Mouse (Mus musculus) heart, embryonic 11.5 days (tissue): ENCODE results near the gene Parg. TPM values are rescaled to one million over a fixed set of nuclear protein-coding genes. Genes with fewer than 3 reads are reported as not detected.

Experiments
- ATAC-seq: fragments of 200-750 bp; cut with Nextera tagmentation; replicated peaks from 2 replicates; pipeline ENCODE4 v1.8.0; 2017; ENCODE audit warnings: moderate library complexity; ENCODE audit not compliant: insufficient number of reproducible peaks, low FRiP score, low TSS enrichment
- H3K27ac ChIP-seq: fragments of 300-500 bp; sonication (generic); 2 replicates; pipeline ENCODE4 v1.5.1; 2014; ENCODE audit warnings: mild to moderate bottlenecking, low read depth, low read length
- H3K27me3 ChIP-seq: fragments of 300-500 bp; sonication (generic); 2 replicates; pipeline ENCODE4 v1.6.1; 2014; ENCODE audit warnings: mild to moderate bottlenecking, low read length, mixed read lengths; ENCODE audit not compliant: control insufficient read depth, insufficient read depth
- H3K36me3 ChIP-seq: fragments of 300-500 bp; sonication (generic); 2 replicates; pipeline ENCODE4 v1.6.1; 2014; ENCODE audit warnings: mild to moderate bottlenecking, low read length, moderate library complexity, mixed read lengths; ENCODE audit not compliant: control insufficient read depth, insufficient read depth
- H3K4me1 ChIP-seq: fragments of 300-500 bp; sonication (generic); 2 replicates; pipeline ENCODE4 v1.6.1; 2014; ENCODE audit warnings: low read length; ENCODE audit not compliant: control insufficient read depth, insufficient read depth
- H3K4me2 ChIP-seq: fragments of 300-500 bp; sonication (generic); 2 replicates; pipeline ENCODE4 v1.6.1; 2014; ENCODE audit warnings: mild to moderate bottlenecking, moderate library complexity
- H3K4me3 ChIP-seq: fragments of 300-500 bp; sonication (generic); 2 replicates; pipeline ENCODE4 v1.5.1; 2014; ENCODE audit warnings: low read depth, low read length
- H3K9ac ChIP-seq: fragments of 300-500 bp; sonication (generic); 2 replicates; pipeline ENCODE4 v1.6.1; 2014; ENCODE audit warnings: mild to moderate bottlenecking, low read depth, low read length, moderate library complexity
- H3K9me3 ChIP-seq: fragments of 300-500 bp; sonication (generic); replicated peaks from 2 replicates; pipeline ENCODE4 v1.6.1; 2016; ENCODE audit warnings: low read length; ENCODE audit not compliant: control insufficient read depth
- WGBS: fragments of 180-500 bp; shearing (Covaris S2); extraction: QIAGEN DNeasy Blood & Tissue Kit; methylation state at CpG from one replicate; pipeline ENCODE4 v1.1.7; 2014; ENCODE audit not compliant: insufficient replicate concordance; 5-methylcytosine and 5-hydroxymethylcytosine counted together
- polyA plus RNA-seq: library from polyadenylated mRNA; unstranded; fragments of >200 nt; fragmentation: Nextera tagmentation; extraction: Ambion mirVana; gene quantifications from 2 replicates; pipeline ENCODE4 v1.2.1, GENCODE M21; 2014

Parg gene
- 33.4 and 36.7 TPM in 2 replicates for polyA plus RNA-seq

GRCm38 (mm10) chr14:32201791-32202451 lies at the start of gene Parg, which contains the start of gene Timm23:
TSS of gene Parg (plus strand) at chr14:32201949.
TSS of gene Timm23 (minus strand) at chr14:32201898.
- ATAC-seq, result peak; percentile 85
- no peaks in the 10 kb centered on the region for H3K9me3 ChIP-seq
- peak within 1 kb of the TSS; percentile 99 for H3K4me3 ChIP-seq
- peak within 1 kb of the TSS; percentile 91 for H3K4me2 ChIP-seq
- WGBS, result under 1% methylated on average over 68 of the region's 77 CpGs
- H3K9ac ChIP-seq, result peak within 1 kb of the TSS; percentile 97
- peak within 1 kb of the TSS; percentile 59 for H3K27ac ChIP-seq
- peaks cover 12% of the 10 kb centered on the region for H3K4me1 ChIP-seq
- no peaks in the 10 kb centered on the region for H3K27me3 ChIP-seq
- H3K36me3 ChIP-seq, result peaks cover 18% of the 10 kb centered on the region

GRCm38 (mm10) chr14:32152243-32152965 lies 49.3 kb upstream of the Parg start:
- no peaks in the 10 kb centered on the region for H3K36me3 ChIP-seq
- no peak for ATAC-seq
- no peak overlapping the region for H3K9ac ChIP-seq
- 90% methylated on average over 18 of the region's 18 CpGs for WGBS
- no peak overlapping the region for H3K4me3 ChIP-seq
- H3K9me3 ChIP-seq, result no peaks in the 10 kb centered on the region
- H3K4me2 ChIP-seq, result no peak overlapping the region
- no peaks in the 10 kb centered on the region for H3K27me3 ChIP-seq
- no peaks in the 10 kb centered on the region for H3K4me1 ChIP-seq
- no peak overlapping the region for H3K27ac ChIP-seq

DNA sequence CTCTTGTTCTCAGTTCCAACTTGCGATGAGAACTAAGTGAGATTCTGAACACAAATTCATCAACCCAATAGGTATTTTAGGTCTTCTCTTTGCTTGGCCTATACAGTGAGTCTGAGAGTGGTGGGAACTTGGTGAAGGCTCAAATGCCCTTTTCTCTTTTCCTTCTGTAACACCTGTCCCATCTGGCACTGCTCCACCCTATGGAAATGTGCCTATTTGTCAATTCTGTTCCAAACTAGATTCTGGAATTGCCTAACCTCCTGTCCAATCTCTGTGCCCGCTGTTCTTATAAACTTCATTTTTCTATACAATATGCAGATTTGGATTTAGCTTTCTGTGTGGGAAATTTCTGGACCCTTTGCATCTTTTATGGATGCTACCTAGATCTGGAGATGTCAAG lies 48.6 kb upstream of the Parg start:
- Histone ChIP-seq H3K27ac (no peak overlapping the region), H3K4me2 (no peak overlapping the region), H3K9ac (no peak overlapping the region), H3K36me3 (no peaks in the 10 kb centered on the region), H3K4me1 (no peaks in the 10 kb centered on the region), H3K27me3 (no peaks in the 10 kb centered on the region), H3K9me3 (no peaks in the 10 kb centered on the region), H3K4me3 (no peak overlapping the region)
- no peak for ATAC-seq
- 91% methylated on average over 2 of the region's 2 CpGs for WGBS

- H3K9ac ChIP-seq, result no peak overlapping the region
- no peaks in the 10 kb centered on the region for H3K4me1 ChIP-seq
- no peaks in the 10 kb centered on the region for H3K36me3 ChIP-seq
- H3K4me3 ChIP-seq, result no peak overlapping the region
- no peaks in the 10 kb centered on the region for H3K9me3 ChIP-seq
- ATAC-seq, result no peak
- WGBS, result 87% methylated on average over 6 of the region's 6 CpGs
- H3K4me2 ChIP-seq, result no peak overlapping the region
- no peak overlapping the region for H3K27ac ChIP-seq
- no peaks in the 10 kb centered on the region for H3K27me3 ChIP-seq
Measured at GRCm38 (mm10) chr14:32154758-32155157, 47.0 kb upstream of the Parg start.

DNA sequence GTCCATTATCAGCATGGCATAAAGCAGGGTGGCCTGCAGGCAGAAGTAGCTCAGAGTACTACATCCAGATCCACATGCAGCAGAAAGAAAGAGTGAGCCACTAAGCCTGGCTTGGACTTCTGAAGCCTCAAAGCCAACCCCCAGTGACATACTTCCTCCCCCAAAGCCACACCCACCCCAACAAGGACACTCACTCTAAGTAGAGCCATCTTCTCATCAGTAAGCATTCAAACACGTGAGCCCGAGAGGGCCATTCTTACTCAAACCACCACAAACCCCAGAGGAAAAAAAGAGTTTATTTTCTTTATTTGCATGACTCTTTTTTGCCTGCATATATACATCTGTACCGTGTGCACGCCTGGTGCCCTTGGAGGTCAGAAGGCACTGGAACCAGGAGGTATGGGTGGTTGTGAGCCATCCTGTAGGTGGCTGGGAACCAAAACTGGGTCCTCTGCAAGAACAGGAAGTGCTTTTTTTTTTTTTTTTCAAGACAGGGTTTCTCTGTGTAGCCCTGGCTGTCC lies 42.5 kb upstream of the Parg start:
- Histone ChIP-seq H3K9me3 (no peaks in the 10 kb centered on the region), H3K4me1 (peaks cover 11% of the 10 kb centered on the region), H3K27ac (peak overlapping the region; percentile 93; the same call in 1 of the 2 replicates), H3K4me2 (peak overlapping the region; percentile 96), H3K4me3 (peak overlapping the region; percentile 92), H3K9ac (peak overlapping the region; percentile 98), H3K36me3 (no peaks in the 10 kb centered on the region), H3K27me3 (no peaks in the 10 kb centered on the region)
- ATAC-seq, result 0 out of 2 replicates have a peak, but pooled peaks have one; percentile 16
- 43% methylated on average over 4 of the region's 4 CpGs for WGBS

DNA sequence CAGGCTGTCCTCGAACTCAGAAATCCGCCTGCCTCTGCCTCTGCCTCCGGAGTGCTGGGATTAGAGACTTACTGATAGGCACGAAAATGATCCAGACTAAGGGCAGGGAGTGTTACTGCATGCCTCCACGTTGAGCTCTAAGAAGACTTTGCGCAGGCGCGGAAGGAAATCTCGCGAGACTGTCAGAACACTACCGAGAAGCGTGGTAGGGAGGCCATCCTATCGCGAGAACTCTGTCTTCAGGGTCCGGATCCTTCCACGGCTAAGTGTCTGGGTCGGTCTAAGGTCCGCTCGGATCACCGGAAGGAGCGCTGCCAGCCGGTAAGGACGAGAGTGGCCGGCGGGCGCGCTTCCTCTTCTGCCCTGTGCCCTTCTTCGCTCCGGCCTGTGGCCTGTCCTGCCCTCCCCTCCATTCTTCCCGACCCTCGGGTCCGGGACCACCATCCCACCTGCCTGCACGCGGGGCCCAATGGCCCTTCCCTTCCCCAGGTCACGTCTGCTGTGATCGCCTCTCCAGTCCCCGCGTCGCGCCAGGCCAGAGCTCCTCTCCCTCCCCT lies 42.0 kb upstream of the Parg start, which contains the start of gene Ncoa4:
Gene Ncoa4, plus strand, starts transcription at position 176 of the 557 bp plus-strand sequence.
- Histone ChIP-seq H3K4me2 (peak within 1 kb of the TSS; percentile 96), H3K4me1 (peaks cover 15% of the 10 kb centered on the region), H3K27ac (peak within 1 kb of the TSS; percentile 93), H3K36me3 (no peaks in the 10 kb centered on the region), H3K27me3 (no peaks in the 10 kb centered on the region), H3K9me3 (no peaks in the 10 kb centered on the region), H3K4me3 (peak within 1 kb of the TSS; percentile 92), H3K9ac (peak within 1 kb of the TSS; percentile 98)
- peak; percentile 94 for ATAC-seq
- 0% methylated on average over 40 of the region's 40 CpGs for WGBS

DNA sequence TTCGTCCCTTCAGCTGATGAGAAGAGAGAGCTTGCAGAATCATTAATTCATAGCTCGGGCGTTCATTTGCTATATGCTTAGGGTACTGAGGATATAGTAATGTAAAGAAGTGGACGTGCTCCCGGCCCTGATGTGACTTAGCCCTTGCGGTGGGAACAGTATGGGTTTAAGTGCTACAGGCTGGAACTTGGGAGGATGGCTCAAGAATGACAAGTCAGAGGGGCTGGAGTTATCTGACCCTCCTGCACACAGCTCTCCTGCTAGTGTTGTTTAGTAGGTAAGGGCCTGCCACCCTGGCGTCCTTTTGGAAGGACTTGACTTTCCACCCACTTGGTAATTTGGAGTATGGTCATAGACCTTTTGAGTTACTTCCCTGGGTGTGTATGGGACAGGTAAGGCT lies 41.2 kb upstream of the Parg start:
- Histone ChIP-seq H3K9me3 (no peaks in the 10 kb centered on the region), H3K4me3 (peak overlapping the region; percentile 92), H3K27ac (peak overlapping the region; percentile 93), H3K9ac (peak overlapping the region; percentile 98), H3K4me2 (peak overlapping the region; percentile 96), H3K4me1 (peaks cover 20% of the 10 kb centered on the region), H3K27me3 (no peaks in the 10 kb centered on the region), H3K36me3 (no peaks in the 10 kb centered on the region)
- 19% methylated on average over 7 of the region's 7 CpGs for WGBS
- no peak for ATAC-seq

DNA sequence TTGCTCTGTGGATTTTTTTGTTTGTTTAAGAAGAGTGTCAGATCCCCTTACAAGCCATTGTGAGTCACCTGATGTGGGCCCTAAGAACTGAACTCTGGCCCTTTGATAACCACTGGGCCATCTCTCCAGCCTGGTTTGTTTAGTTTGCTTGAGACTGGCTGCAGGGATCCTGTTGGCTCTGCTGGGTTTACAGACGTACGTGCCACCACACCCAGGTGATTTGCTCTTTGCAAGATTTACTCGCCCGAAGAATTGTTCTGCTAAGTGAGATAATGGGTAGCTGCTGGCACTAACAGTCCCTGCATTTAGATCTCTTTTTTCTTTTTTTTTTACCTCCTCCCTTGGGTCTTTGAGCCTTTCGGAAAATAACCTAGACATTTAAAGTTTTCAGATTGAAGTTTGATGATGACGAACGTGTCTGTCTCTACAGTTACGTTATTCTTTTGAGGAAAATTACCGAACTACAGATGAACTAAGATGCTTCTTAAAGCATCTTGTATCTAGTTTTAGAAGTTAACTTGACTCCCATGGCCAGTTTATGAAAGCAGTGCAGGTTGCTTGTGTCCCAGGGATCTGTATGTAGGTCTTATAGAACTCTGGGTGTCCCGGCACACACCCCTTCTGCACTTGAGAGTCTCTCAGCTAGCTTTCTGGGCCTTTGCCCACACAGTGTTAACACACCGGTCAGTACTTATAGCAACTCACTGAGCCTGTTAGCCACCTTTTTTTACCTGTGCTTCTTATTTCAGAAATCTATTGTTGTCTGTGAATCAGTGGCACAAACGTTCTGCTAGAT lies 40.5 kb upstream of the Parg start:
- WGBS, result 78% methylated on average over 12 of the region's 12 CpGs
- Histone ChIP-seq H3K27ac (peak overlapping the region; percentile 93), H3K27me3 (no peaks in the 10 kb centered on the region), H3K36me3 (no peaks in the 10 kb centered on the region), H3K4me1 (peaks cover 20% of the 10 kb centered on the region), H3K4me3 (peak overlapping the region; percentile 92), H3K4me2 (peak overlapping the region; percentile 96), H3K9me3 (no peaks in the 10 kb centered on the region), H3K9ac (peak overlapping the region; percentile 98)
- no peak for ATAC-seq
